Mouse (Mus musculus) regulatory T cell (primary cell): Measurements from ENCODE around the gene Zfp341.

ENCODE experiments used
- in situ Hi-C: fragments of 300-600 bp; cut with MboI, MseI; formaldehyde crosslinking; loops from one replicate; pipeline ENCODE4 v1.15.1; 2025; ENCODE audit warnings: high pct_unique_total_duplicates

Zfp341 gene

GRCm38 (mm10) chr2:154676653-154677609, 63.8 kb downstream of the Zfp341 start:
- in situ Hi-C loops: no loop called here

- in situ Hi-C loops: no loop called here
These were observed 64.6 kb downstream of the Zfp341 start for GRCm38 (mm10) chr2:154677651-154678139.

GRCm38 (mm10) chr2:154678995-154679394, 65.9 kb downstream of the Zfp341 start:
- in situ Hi-C loops: no loop called here

GRCm38 (mm10) chr2:154680337-154680736, 67.2 kb downstream of the Zfp341 start:
- in situ Hi-C loops: no loop called here

- in situ Hi-C loops: no loop called here
These were observed 67.8 kb downstream of the Zfp341 start for GRCm38 (mm10) chr2:154680941-154681340.

- in situ Hi-C loops: no loop called here
These were observed 69.6 kb downstream of the Zfp341 start for GRCm38 (mm10) chr2:154682712-154683111.

DNA sequence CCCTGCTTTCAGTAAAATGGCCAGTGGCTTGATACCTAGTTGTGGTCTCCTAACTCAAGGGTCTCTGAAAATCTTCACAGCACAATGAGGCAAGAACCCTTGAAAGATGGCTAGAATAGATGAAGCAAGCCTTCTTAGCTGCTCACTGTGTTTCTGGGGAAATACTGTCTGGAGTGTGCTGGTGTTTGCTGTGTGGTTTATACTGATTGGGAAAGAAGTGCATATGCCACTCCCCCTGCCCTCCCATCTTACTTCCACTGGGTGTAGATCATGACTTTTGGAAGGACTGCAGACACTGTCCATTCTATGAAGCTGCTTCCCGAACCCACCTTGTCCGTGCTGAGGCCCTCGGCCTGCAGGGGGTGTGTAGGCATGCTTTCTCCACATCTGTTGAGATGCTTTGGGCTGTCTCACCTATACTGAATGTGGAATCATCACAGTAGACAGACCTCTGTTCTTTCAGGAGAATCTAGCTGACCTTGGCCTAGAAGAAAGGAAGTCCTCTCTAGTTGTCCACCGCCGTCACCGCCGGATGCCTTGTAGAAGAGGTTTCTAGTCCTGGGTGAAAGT, 71.9 kb downstream of the Zfp341 start:
- in situ Hi-C loops: no loop called here

DNA sequence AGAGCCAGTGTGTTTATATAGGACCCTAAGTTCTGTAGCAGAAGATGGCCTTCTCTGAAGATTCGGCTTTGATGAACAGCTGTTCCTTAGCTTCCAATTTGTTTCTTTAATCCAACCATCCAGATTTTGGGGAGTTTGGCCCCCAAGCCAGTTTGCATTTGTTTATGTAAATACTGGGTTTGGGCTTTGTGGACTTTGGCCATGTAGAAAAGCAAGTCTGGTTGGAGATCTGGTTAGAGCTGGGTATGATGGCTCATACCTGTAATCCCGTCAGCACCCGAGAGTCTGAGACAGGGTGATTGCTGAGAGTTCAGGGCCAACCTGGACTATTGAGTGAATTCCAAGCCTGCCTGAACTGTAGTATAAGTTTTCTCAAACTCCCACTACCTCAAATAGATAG, 72.7 kb downstream of the Zfp341 start:
- in situ Hi-C loops: no loop called here

DNA sequence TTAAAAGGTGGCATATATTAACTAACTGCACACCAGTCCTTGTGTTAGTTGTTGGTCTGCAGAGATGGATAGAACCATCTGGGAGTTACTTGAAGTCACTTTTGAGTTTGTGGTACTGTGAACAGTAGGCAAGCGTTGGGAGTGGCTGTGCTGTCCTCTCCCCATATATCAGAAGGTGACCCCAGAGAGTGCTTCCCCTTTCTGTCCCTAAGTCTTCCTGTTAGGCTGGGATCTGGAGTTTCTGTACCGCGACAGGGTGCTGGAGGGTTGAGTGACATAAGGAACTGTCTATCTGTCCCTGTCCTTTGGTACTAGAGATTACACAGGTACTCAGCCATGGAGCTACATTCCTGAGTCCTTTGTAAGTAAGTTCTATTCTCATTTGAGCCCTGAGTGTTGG, 73.7 kb downstream of the Zfp341 start:
- in situ Hi-C loops: no loop called here

DNA sequence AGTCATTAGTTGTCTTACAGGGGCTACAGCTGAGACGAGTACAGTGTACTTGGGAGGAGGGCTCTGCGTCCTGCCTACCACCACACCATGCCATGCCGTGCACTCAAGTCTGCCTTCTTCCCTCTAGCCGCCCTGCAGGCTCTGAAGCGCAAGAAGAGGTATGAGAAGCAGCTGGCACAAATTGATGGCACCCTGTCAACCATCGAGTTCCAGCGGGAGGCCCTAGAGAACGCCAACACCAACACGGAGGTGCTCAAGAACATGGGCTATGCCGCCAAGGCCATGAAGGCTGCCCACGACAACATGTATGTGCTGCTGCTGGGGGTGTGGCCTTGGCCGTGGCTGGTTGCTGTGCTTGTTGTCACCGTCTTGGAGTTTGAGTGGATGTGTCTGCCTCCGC, 76.3 kb downstream of the Zfp341 start:
- in situ Hi-C loops: no loop called here

- in situ Hi-C loops: no loop called here
These were observed 77.9 kb downstream of the Zfp341 start for GRCm38 (mm10) chr2:154690959-154691358.

DNA sequence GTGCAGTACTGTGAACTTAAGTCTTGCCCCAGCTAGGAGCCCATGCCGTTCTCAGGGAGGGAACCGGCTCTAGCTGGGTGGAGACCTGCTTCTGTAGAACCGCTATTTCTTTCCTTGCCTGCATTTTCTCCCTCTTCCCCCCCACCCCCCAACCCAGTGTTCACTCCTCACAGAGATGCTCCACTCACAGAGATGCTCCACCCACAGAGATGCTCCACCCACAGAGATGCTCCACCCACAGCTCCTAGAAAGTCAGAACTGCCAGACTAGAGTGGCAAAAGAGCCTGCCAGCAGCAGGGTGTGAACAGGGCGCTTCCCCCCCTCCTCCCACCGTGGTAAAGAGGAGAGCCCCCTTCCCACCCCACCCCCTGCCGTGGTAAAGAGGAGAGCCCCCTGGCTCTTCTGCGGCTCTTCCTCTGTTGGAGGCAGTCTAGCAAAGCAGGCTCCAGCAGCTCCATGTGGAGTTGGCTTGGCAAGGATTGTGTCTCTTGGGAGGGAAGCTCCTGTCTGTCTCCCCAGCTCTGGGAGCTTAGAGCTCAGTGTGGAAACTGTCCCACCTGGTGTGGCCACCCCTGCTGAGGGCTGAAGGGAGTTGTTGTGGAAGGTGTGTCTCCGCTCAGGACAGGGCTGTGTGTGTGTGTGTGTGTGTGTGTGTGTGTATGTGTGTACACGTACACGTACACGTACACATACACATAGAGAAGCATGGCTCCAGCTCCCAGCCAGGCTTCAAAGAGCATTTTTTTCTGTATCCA, 80.3 kb downstream of the Zfp341 start:
- in situ Hi-C loops: no loop called here

DNA sequence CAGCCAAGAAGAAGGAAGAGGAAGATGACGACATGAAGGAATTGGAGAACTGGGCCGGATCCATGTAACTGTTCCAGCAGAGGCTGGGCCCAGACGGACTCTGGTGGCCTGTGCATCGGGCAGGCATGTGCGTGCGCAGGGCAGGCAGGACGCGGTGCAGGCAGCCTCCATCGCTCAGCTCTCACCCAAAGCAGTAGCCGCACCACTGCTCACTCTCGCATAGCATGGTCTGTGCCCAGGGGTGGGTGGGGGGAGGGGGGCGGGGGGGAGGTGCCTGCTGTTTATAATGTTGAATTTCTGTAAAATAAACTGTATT, 80.8 kb downstream of the Zfp341 start:
- in situ Hi-C loops: no loop called here

- in situ Hi-C loops: no loop called here
These were observed 82.6 kb downstream of the Zfp341 start for GRCm38 (mm10) chr2:154695690-154696089.
